Mouse (Mus musculus): ENCODE measurements around the gene Dtx3. TPM values are rescaled to one million over a fixed set of nuclear protein-coding genes. Genes with fewer than 3 reads are reported as not detected.

The Dtx3 gene
- total RNA-seq, 2 experiments from 2014 or later = 210 to 243 TPM

DNA sequence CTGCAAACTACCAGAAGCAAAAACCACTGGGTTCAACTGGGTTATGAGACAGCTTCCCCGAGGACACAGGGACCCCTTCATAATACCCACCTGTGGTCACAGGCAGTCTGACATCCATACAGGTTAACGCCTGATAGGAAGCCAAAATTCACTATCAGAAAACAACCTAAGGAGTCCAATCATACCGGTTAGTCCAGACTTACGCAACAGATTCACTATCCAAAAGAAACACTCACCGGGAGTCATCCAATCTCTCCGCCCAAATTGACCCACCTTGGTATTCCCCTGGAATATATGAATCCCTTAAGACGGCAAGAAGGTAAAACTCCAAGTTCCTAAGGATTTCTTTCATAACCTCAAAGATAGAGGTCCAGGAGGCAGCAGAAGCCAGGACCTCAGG, 51.0 kb downstream of the Dtx3 start:
- no peak for DNase-seq (ENCODE audit: extremely low spot score in 1 of 2, low spot score in 1 of 2)

DNA sequence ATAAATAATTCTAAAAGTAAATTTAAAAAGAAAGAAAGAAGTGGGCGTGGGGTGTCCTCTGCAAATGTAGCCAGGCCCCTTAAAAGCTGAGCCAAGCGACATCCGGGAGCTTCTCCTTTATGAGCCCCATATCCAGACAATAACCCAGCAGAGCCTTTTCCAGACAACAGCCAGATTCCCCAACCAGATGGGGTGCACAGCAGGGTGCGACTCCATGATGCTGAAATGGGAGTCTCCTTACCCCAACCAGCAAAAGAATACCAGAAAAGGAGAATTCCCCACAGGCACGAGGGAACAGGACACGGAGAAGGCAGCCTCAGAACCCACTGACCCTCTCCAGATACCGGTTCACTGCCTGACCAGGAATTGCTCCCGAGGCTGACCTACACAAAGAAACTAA, 52.3 kb downstream of the Dtx3 start:
- no peak for DNase-seq (ENCODE audit: extremely low spot score in 1 of 2, low spot score in 1 of 2)

DNA sequence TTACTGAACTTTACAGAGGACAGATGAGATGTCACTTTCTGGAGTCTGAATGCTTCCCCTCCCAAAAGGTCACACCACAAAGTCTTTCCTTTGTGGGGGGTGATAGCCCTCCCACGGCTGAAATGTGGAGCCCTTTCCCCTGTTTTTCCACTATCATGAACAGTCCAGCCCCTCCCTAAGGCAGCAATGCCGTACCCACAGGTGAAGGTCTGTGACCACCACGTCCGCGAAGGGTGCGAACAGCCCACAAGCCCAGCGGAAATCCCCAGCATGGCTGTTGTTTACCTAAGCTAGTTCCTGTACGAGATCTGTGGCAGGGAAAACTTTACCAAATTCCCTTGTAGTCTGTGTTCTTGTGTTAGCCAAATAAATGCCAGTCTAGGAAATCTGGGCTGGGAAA, 54.0 kb downstream of the Dtx3 start:
- DNase-seq (ENCODE audit: extremely low spot score in 1 of 2, low spot score in 1 of 2) = no peak

- no peak for DNase-seq (ENCODE audit: extremely low spot score in 1 of 2, low spot score in 1 of 2)
These were observed 54.6 kb downstream of the Dtx3 start for GRCm38 (mm10) chr10:127140971-127141370.

Other genes with a start within 250 kb of the Dtx3 start
- 100 to 1,000 TPM in 1 of 2 experiments, 10 to 100 TPM in 1; 98.6 to 118 TPM for gene Ctdsp2, start 217.0 kb downstream of the Dtx3 start, total RNA-seq (2021)
- gene Avil, start 195.0 kb downstream of the Dtx3 start, total RNA-seq (2021) = under 1 TPM; 0.47 to 0.69 TPM
- gene Tsfm, start 164.9 kb downstream of the Dtx3 start, total RNA-seq (2021) = 10 to 100 TPM; 27.2 to 27.3 TPM
- 10 to 100 TPM in 1 of 2 experiments, 1 to 10 TPM in 1; 8.5 to 12.1 TPM for gene Mettl1, start 154.3 kb downstream of the Dtx3 start, total RNA-seq (2021)
- gene Eef1akmt3, start 154.2 kb downstream of the Dtx3 start, total RNA-seq (2021) = under 1 TPM; 0.15 to 0.47 TPM
- gene Cyp27b1, start 147.5 kb downstream of the Dtx3 start, total RNA-seq (2021) = under 1 TPM; 0.27 to 0.80 TPM
- 10 to 100 TPM; 23.0 to 25.1 TPM for gene March9, start 135.5 kb downstream of the Dtx3 start, total RNA-seq (2021)
- 100 to 1,000 TPM; 104 to 110 TPM for gene Cdk4, start 132.2 kb downstream of the Dtx3 start, total RNA-seq (2021)
- 10 to 100 TPM; 60.2 to 61.8 TPM for gene Tspan31, start 125.5 kb downstream of the Dtx3 start, total RNA-seq (2021)
- 100 to 1,000 TPM; 754 to 837 TPM for gene Agap2, start 120.4 kb downstream of the Dtx3 start, total RNA-seq (2021)
- gene Os9, start 74.6 kb downstream of the Dtx3 start, total RNA-seq (2021) = 100 to 1,000 TPM; 105 to 107 TPM
- 100 to 1,000 TPM; 113 to 114 TPM for gene B4galnt1, start 30.5 kb downstream of the Dtx3 start, total RNA-seq (2021)
- gene Slc26a10, start 15.1 kb downstream of the Dtx3 start, total RNA-seq (2021) = 10 to 100 TPM; 10.5 to 25.1 TPM
- 100 to 1,000 TPM; 295 to 338 TPM for gene Arhgef25, start 5.6 kb downstream of the Dtx3 start, total RNA-seq (2021)
- 10 to 100 TPM; 92.7 to 98.9 TPM for gene Pip4k2c, start 15.9 kb upstream of the Dtx3 start, total RNA-seq (2021)
- gene Kif5a, start 67.6 kb upstream of the Dtx3 start, total RNA-seq (2021) = 100 to 1,000 TPM; 712 to 736 TPM
- 100 to 1,000 TPM; 271 to 276 TPM for gene Dctn2, start 70.6 kb upstream of the Dtx3 start, total RNA-seq (2021)
- gene Mbd6, start 93.3 kb upstream of the Dtx3 start, total RNA-seq (2021) = 10 to 100 TPM; 31.8 to 53.9 TPM
- gene Mars, start 116.1 kb upstream of the Dtx3 start, total RNA-seq (2021) = 10 to 100 TPM; 57.1 to 59.4 TPM
- gene Arhgap9, start 126.2 kb upstream of the Dtx3 start, total RNA-seq (2021) = 1 to 10 TPM in 1 of 2 experiments, under 1 TPM in 1; 0.89 to 1.1 TPM
- 1 to 10 TPM; 2.1 to 3.3 TPM for gene Gli1, start 146.2 kb upstream of the Dtx3 start, total RNA-seq (2021)
- not detected for gene Inhbe, start 158.7 kb upstream of the Dtx3 start, total RNA-seq (2021)
- not detected for gene Inhbc, start 174.7 kb upstream of the Dtx3 start, total RNA-seq (2021)
- gene R3hdm2, start 184.6 kb upstream of the Dtx3 start, total RNA-seq (2021) = 100 to 1,000 TPM; 153 to 200 TPM